Mouse (Mus musculus): ENCODE results near the gene Lag3.

GRCm38 (mm10) chr6:124885956-124886381 is 25.5 kb downstream of the Lag3 start:
- TF ChIP-seq CTCF (IDR thresholded peaks at IDR 0.05; ENCODE audit: low read depth) (no peak), EP300 (IDR thresholded peaks at IDR 0.05; ENCODE audit: low read depth) (no peak)
